Mouse (Mus musculus): ENCODE data around the gene Glis1.

Glis1 gene

DNA sequence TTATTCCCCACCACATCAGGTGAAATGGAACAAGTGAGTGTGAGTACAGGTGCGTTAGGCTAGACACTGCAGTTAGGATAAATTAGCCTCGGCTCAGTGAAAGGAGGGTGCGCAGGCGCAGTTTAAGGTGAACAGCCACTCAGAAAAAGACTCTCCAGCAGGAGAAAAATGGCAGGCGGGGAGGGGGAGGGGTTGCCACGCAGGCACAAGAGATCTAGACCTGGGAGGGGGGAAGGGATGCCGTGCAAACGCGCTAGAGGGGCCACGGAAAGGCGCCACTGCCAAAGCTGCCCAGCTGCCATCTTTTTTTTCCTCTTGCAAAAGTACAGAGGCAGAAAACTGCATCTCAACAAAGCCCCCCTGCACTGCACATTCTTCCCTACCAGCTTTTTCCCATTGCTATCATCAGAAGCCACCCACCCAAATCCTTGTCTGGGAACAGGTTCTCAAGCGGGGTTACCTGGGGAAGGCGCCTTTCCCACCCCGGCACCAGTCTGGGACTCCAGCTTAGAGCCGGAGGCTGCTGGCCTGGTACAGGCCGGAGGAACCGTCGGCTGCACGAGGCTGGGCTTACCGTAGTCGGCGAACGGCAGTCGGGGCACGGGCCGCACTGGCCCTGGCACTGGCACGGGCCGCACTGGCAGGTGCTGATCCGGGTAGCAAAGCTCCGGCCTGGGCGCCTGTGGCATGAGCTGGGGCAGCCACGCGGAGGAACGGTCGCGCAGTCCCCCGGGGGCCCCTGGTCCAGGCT lies 248.8 kb downstream of the Glis1 start:
- DNase-seq (ENCODE audit: low read depth, low spot score), result peak; percentile 70

DNA sequence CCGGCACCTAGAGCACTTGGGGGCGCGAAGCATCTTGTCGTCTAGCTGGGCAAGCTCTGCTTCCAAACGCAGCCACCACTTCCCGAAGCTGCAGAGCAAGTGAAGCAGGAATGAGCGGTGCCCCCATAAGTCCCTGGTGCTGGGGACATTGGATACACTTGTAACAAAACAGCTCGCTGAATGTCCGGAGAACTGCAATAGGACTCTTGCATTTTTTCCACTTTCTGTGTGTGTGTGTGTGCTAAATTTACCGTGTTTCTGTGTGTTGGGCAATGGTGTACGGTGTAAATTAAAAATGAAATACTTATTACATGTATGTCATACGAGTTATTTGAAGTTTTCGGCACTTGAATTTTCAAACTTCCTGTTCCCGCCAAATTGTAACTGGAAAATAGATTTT lies 249.7 kb downstream of the Glis1 start, which contains the start of gene Dmrtb1:
Gene Dmrtb1, minus strand, starts transcription at position 101 of the 400 bp plus-strand sequence.
- no peak for DNase-seq (ENCODE audit: low read depth, low spot score)
